Mouse (Mus musculus) cortical plate, adult 2 months (tissue): ENCODE data around the gene Wbp2. TPM values are rescaled to one million over a fixed set of nuclear protein-coding genes. Genes with fewer than 3 reads are reported as not detected.

Experiments
- H3K27ac ChIP-seq: fragments of 200-500 bp; 2 replicates; pipeline ENCODE4 v1.5.1; 2012; ENCODE audit warnings: low read length, control low read depth, inconsistent platforms; ENCODE audit not compliant: insufficient read depth
- H3K4me1 ChIP-seq: fragments of 200-500 bp; 2 replicates; pipeline ENCODE4 v1.6.1; 2011; ENCODE audit warnings: low read length; ENCODE audit not compliant: control insufficient read depth, insufficient read depth
- H3K4me3 ChIP-seq: fragments of 200-500 bp; 2 replicates; pipeline ENCODE4 v1.5.1; 2011; ENCODE audit warnings: mild to moderate bottlenecking, low read length, control low read depth; ENCODE audit not compliant: insufficient read depth
- CTCF ChIP-seq: fragments of 200-500 bp; IDR thresholded peaks from 2 replicates; pipeline ENCODE4 v1.5.1; 2011; ENCODE audit warnings: mild to moderate bottlenecking, control low read depth, low read length; ENCODE audit not compliant: insufficient read depth; ENCODE audit errors: extremely low read depth
- POLR2A ChIP-seq: fragments of 200-500 bp; IDR thresholded peaks from 2 replicates; pipeline ENCODE4 v1.6.1; 2011; ENCODE audit warnings: mild to moderate bottlenecking, low read length, control low read depth; ENCODE audit not compliant: insufficient read depth; ENCODE audit errors: extremely low read depth
- polyA plus RNA-seq: library from polyadenylated mRNA; depleted of rRNA; stranded (reverse); fragments of >200 nt; gene quantifications from 2 replicates; pipeline ENCODE4 v1.2.3, GENCODE M21; 2012

Gene Wbp2
- polyA plus RNA-seq, 1 experiment: 438 TPM

GRCm38 (mm10) chr11:116078676-116079320 lies 8.0 kb downstream of the Wbp2 start:
- Histone ChIP-seq H3K27ac (peak overlapping the region; percentile 53; the same call in 1 of the 2 replicates), H3K4me1 (0 out of 2 replicates have a peak, but pooled peaks cover 5% of the 10 kb centered on the region), H3K4me3 (no peak overlapping the region)
- TF ChIP-seq POLR2A (no peak), CTCF (no peak)

- Histone ChIP-seq H3K4me1 (0 out of 2 replicates have a peak, but pooled peaks cover 5% of the 10 kb centered on the region), H3K4me3 (no peak overlapping the region), H3K27ac (no peak overlapping the region)
- TF ChIP-seq CTCF (no peak), POLR2A (no peak)
These were observed 8.6 kb downstream of the Wbp2 start for GRCm38 (mm10) chr11:116078221-116078620.

- H3K4me3 ChIP-seq: no peak within 1 kb of the TSS
- 0 out of 2 replicates have a peak, but pooled peaks cover 5% of the 10 kb centered on the region for H3K4me1 ChIP-seq
- TF ChIP-seq POLR2A (no peak), CTCF (no peak)
- H3K27ac ChIP-seq: 0 out of 2 replicates have a peak within 1 kb of the TSS, but pooled peaks have one; percentile 53
These were observed 9.2 kb downstream of the Wbp2 start, which contains the start of gene Unc13d for GRCm38 (mm10) chr11:116077446-116078204. TSS of gene Unc13d (minus strand) at chr11:116077961.

GRCm38 (mm10) chr11:116076836-116077235 lies 10.0 kb downstream of the Wbp2 start:
- H3K4me1 ChIP-seq: 0 out of 2 replicates have a peak, but pooled peaks cover 5% of the 10 kb centered on the region
- H3K27ac ChIP-seq: no peak overlapping the region
- TF ChIP-seq CTCF (no peak), POLR2A (no peak)
- no peak overlapping the region for H3K4me3 ChIP-seq

- Histone ChIP-seq H3K27ac (no peak overlapping the region), H3K4me3 (no peak overlapping the region), H3K4me1 (0 out of 2 replicates have a peak, but pooled peaks cover 5% of the 10 kb centered on the region)
- TF ChIP-seq CTCF: no peak
- TF ChIP-seq POLR2A: no peak
These were observed 10.6 kb downstream of the Wbp2 start for GRCm38 (mm10) chr11:116076266-116076540.

- Histone ChIP-seq H3K4me3 (no peak overlapping the region), H3K4me1 (0 out of 2 replicates have a peak, but pooled peaks cover 5% of the 10 kb centered on the region), H3K27ac (no peak overlapping the region)
- TF ChIP-seq POLR2A (no peak), CTCF (no peak)
These were observed 11.1 kb downstream of the Wbp2 start for GRCm38 (mm10) chr11:116075539-116076265.

- Histone ChIP-seq H3K4me1 (0 out of 2 replicates have a peak, but pooled peaks cover 2% of the 10 kb centered on the region), H3K4me3 (no peak overlapping the region), H3K27ac (no peak overlapping the region)
- TF ChIP-seq CTCF (no peak), POLR2A (no peak)
These were observed 12.3 kb downstream of the Wbp2 start for GRCm38 (mm10) chr11:116074436-116074991.

- no peak overlapping the region for H3K27ac ChIP-seq
- TF ChIP-seq POLR2A (no peak), CTCF (no peak)
- H3K4me3 ChIP-seq: no peak overlapping the region
- H3K4me1 ChIP-seq: no peaks in the 10 kb centered on the region
These were observed 14.2 kb downstream of the Wbp2 start for GRCm38 (mm10) chr11:116072608-116073007.

GRCm38 (mm10) chr11:116071510-116071909 lies 15.3 kb downstream of the Wbp2 start:
- H3K4me3 ChIP-seq: no peak overlapping the region
- TF ChIP-seq CTCF (0 out of 2 replicates have a peak, but pooled peaks have one; percentile 20), POLR2A (no peak)
- H3K4me1 ChIP-seq: no peaks in the 10 kb centered on the region
- no peak overlapping the region for H3K27ac ChIP-seq

- H3K27ac ChIP-seq: no peak overlapping the region
- peaks cover 7% of the 10 kb centered on the region for H3K4me1 ChIP-seq
- no peak overlapping the region for H3K4me3 ChIP-seq
- no peak for TF ChIP-seq CTCF
- TF ChIP-seq POLR2A: no peak
These were observed 21.4 kb downstream of the Wbp2 start for GRCm38 (mm10) chr11:116065345-116065744.
